Mouse (Mus musculus): Measurements from ENCODE around the gene Ftcd.

DNA sequence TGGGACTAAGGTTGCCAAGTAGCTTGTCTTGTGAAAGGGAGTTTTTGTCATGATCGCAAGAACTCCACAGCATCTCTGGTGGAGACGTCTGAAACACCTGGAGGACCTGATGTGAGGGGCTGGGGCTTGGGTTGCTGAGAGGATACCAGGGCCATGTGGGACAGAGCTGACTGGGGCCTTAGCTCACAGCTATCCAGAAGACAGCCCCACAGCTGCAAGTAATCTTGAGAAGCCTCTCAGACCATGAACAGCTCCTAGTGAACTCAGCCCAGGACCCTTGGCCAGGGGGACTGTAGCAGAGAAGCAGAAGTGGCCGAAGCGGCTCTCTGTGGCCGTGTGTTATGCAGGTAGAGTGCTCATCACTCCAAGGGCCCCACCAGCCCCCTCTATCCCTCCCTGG is 59.1 kb downstream of the Ftcd start:
- TF ChIP-seq EP300 (IDR thresholded peaks at IDR 0.05; ENCODE audit: low read depth) (no peak), CTCF (IDR thresholded peaks at IDR 0.05; ENCODE audit: low read depth) (no peak)
